Mouse (Mus musculus): ENCODE measurements at regions not wholly inside any gene's neighbourhood (a gene's known extent, or its start where the extent isn't known, plus 50 kb on each side); places are given as distances from the start of the nearest gene placed in this dataset.

- no peak for DNase-seq
These were observed 62.1 kb upstream of the Pfn2 start for GRCm38 (mm10) chr3:57910020-57910419.

- peak; percentile 4 for DNase-seq
These were observed 64.1 kb upstream of the Pfn2 start for GRCm38 (mm10) chr3:57911831-57912596.

GRCm38 (mm10) chr3:57912650-57913343 is 64.9 kb upstream of the Pfn2 start:
- DNase-seq, result no peak

GRCm38 (mm10) chr3:57914687-57915086 is 66.8 kb upstream of the Pfn2 start:
- no peak for DNase-seq

GRCm38 (mm10) chr3:57918913-57919312 is 71.0 kb upstream of the Pfn2 start:
- DNase-seq, result no peak

- no peak for DNase-seq
These were observed 71.7 kb upstream of the Pfn2 start for GRCm38 (mm10) chr3:57919390-57920089.

GRCm38 (mm10) chr3:57920090-57920432 is 72.2 kb upstream of the Pfn2 start:
- no peak for DNase-seq

- no peak for DNase-seq
These were observed 73.4 kb upstream of the Pfn2 start for GRCm38 (mm10) chr3:57921071-57921882.

GRCm38 (mm10) chr3:57923061-57923460 is 75.2 kb upstream of the Pfn2 start:
- no peak for DNase-seq

- no peak for DNase-seq
These were observed 85.0 kb upstream of the Pfn2 start for GRCm38 (mm10) chr3:57932657-57933539.

GRCm38 (mm10) chr3:57935042-57935610 is 87.2 kb upstream of the Pfn2 start:
- no peak for DNase-seq

GRCm38 (mm10) chr3:57940504-57941381 is 92.9 kb upstream of the Pfn2 start:
- no peak for DNase-seq

- no peak for DNase-seq
These were observed 96.8 kb upstream of the Pfn2 start for GRCm38 (mm10) chr3:57944698-57945097.

- no peak for DNase-seq
These were observed 97.9 kb upstream of the Pfn2 start for GRCm38 (mm10) chr3:57945765-57946164.

- DNase-seq, result no peak
These were observed 99.5 kb upstream of the Pfn2 start for GRCm38 (mm10) chr3:57947331-57947730.

- DNase-seq, result no peak
These were observed 100.8 kb upstream of the Pfn2 start for GRCm38 (mm10) chr3:57948720-57949119.

- DNase-seq, result no peak
These were observed 102.8 kb upstream of the Pfn2 start for GRCm38 (mm10) chr3:57950431-57951331.

- DNase-seq, result no peak
These were observed 103.6 kb upstream of the Pfn2 start for GRCm38 (mm10) chr3:57951438-57951837.

GRCm38 (mm10) chr3:57957352-57957751 is 109.5 kb upstream of the Pfn2 start:
- no peak for DNase-seq
